Mouse (Mus musculus): ENCODE results near the gene Mnd1. TPM values are rescaled to one million over a fixed set of nuclear protein-coding genes. Genes with fewer than 3 reads are reported as not detected.
A peak's percentile ranks its signal among the peaks of the same experiment; 100 is the strongest.

Mnd1 gene
- polyA plus RNA-seq, 1 experiment from 2014 or later, result 13.6 TPM

GRCm38 (mm10) chr3:84077505-84077904 lies 78.1 kb downstream of the Mnd1 start:
- Histone ChIP-seq H3K9ac (ENCODE audit: low read length) (no peak overlapping the region), H3K9me3 (ENCODE audit: control insufficient read depth, low read length) (peaks cover 3% of the 10 kb centered on the region; the same call in 1 of the 2 replicates), H3K4me1 (replicated peaks; ENCODE audit: control insufficient read depth, insufficient read depth, low read length) (no peaks in the 10 kb centered on the region), H3K27me3 (replicated peaks; ENCODE audit: control insufficient read depth, insufficient read depth, low read length) (no peaks in the 10 kb centered on the region), H3K4me3 (ENCODE audit: low read depth, low read length) (no peak overlapping the region), H3K36me3 (ENCODE audit: control insufficient read depth, insufficient read depth, low read length) (no peaks in the 10 kb centered on the region), H3K4me2 (ENCODE audit: low read length) (no peak overlapping the region), H3K27ac (ENCODE audit: low read depth) (no peak overlapping the region)
- DNase-seq (ENCODE audit: low spot score) (no peak), ATAC-seq (replicated peaks; ENCODE audit: low FRiP score, low TSS enrichment, low read depth) (no peak)
- WGBS, result 88% methylated on average over 4 of the region's 4 CpGs

- WGBS, result 76% methylated on average over 13 of the region's 13 CpGs
- Histone ChIP-seq H3K4me2 (ENCODE audit: low read length) (no peak overlapping the region), H3K27me3 (replicated peaks; ENCODE audit: control insufficient read depth, insufficient read depth, low read length) (no peaks in the 10 kb centered on the region), H3K9me3 (ENCODE audit: control insufficient read depth, low read length) (no peaks in the 10 kb centered on the region; the same call in 1 of the 2 replicates), H3K9ac (ENCODE audit: low read length) (no peak overlapping the region), H3K4me1 (replicated peaks; ENCODE audit: control insufficient read depth, insufficient read depth, low read length) (no peaks in the 10 kb centered on the region), H3K36me3 (ENCODE audit: control insufficient read depth, insufficient read depth, low read length) (no peaks in the 10 kb centered on the region), H3K4me3 (ENCODE audit: low read depth, low read length) (no peak overlapping the region), H3K27ac (ENCODE audit: low read depth) (no peak overlapping the region)
- no peak for DNase-seq (ENCODE audit: low spot score)
- no peak for ATAC-seq (replicated peaks; ENCODE audit: low FRiP score, low TSS enrichment, low read depth)
Observed at GRCm38 (mm10) chr3:84076543-84077332, 78.8 kb downstream of the Mnd1 start.

- Histone ChIP-seq H3K4me1 (replicated peaks; ENCODE audit: control insufficient read depth, insufficient read depth, low read length) (no peaks in the 10 kb centered on the region), H3K4me2 (ENCODE audit: low read length) (no peak overlapping the region), H3K36me3 (ENCODE audit: control insufficient read depth, insufficient read depth, low read length) (no peaks in the 10 kb centered on the region), H3K27ac (ENCODE audit: low read depth) (peak overlapping the region; percentile 59; the same call in 1 of the 2 replicates), H3K9ac (ENCODE audit: low read length) (no peak overlapping the region), H3K9me3 (ENCODE audit: control insufficient read depth, low read length) (no peaks in the 10 kb centered on the region; the same call in 1 of the 2 replicates), H3K4me3 (ENCODE audit: low read depth, low read length) (no peak overlapping the region), H3K27me3 (replicated peaks; ENCODE audit: control insufficient read depth, insufficient read depth, low read length) (no peaks in the 10 kb centered on the region)
- WGBS, result 53% methylated on average over 4 of the region's 4 CpGs
- ATAC-seq (replicated peaks; ENCODE audit: low FRiP score, low TSS enrichment, low read depth), result no peak
- no peak for DNase-seq (ENCODE audit: low spot score)
Observed at GRCm38 (mm10) chr3:84075516-84075915, 80.1 kb downstream of the Mnd1 start.

GRCm38 (mm10) chr3:84074777-84075176 lies 80.8 kb downstream of the Mnd1 start:
- Histone ChIP-seq H3K36me3 (ENCODE audit: control insufficient read depth, insufficient read depth, low read length) (no peaks in the 10 kb centered on the region), H3K9ac (ENCODE audit: low read length) (no peak overlapping the region), H3K27ac (ENCODE audit: low read depth) (peak overlapping the region; percentile 59; the same call in 1 of the 2 replicates), H3K27me3 (replicated peaks; ENCODE audit: control insufficient read depth, insufficient read depth, low read length) (no peaks in the 10 kb centered on the region), H3K4me2 (ENCODE audit: low read length) (no peak overlapping the region), H3K9me3 (ENCODE audit: control insufficient read depth, low read length) (no peaks in the 10 kb centered on the region; the same call in 1 of the 2 replicates), H3K4me3 (ENCODE audit: low read depth, low read length) (no peak overlapping the region), H3K4me1 (replicated peaks; ENCODE audit: control insufficient read depth, insufficient read depth, low read length) (no peaks in the 10 kb centered on the region)
- ATAC-seq (replicated peaks; ENCODE audit: low FRiP score, low TSS enrichment, low read depth), result no peak
- 81% methylated on average over 2 of the region's 2 CpGs for WGBS
- no peak for DNase-seq (ENCODE audit: low spot score)

- Histone ChIP-seq H3K9ac (ENCODE audit: low read length) (no peak overlapping the region), H3K4me2 (ENCODE audit: low read length) (no peak overlapping the region), H3K27ac (ENCODE audit: low read depth) (no peak overlapping the region), H3K9me3 (ENCODE audit: control insufficient read depth, low read length) (no peaks in the 10 kb centered on the region), H3K27me3 (replicated peaks; ENCODE audit: control insufficient read depth, insufficient read depth, low read length) (no peaks in the 10 kb centered on the region), H3K4me3 (ENCODE audit: low read depth, low read length) (no peak overlapping the region), H3K36me3 (ENCODE audit: control insufficient read depth, insufficient read depth, low read length) (no peaks in the 10 kb centered on the region), H3K4me1 (replicated peaks; ENCODE audit: control insufficient read depth, insufficient read depth, low read length) (no peaks in the 10 kb centered on the region)
- ATAC-seq (replicated peaks; ENCODE audit: low FRiP score, low TSS enrichment, low read depth), result no peak
- no peak for DNase-seq (ENCODE audit: low spot score)
- 13% methylated on average over 2 of the region's 2 CpGs for WGBS
Observed at GRCm38 (mm10) chr3:84071641-84072040, 83.9 kb downstream of the Mnd1 start.

GRCm38 (mm10) chr3:84070811-84071210 lies 84.8 kb downstream of the Mnd1 start:
- WGBS, result 85% methylated on average over 8 of the region's 8 CpGs
- H3K4me1 ChIP-seq (replicated peaks; ENCODE audit: control insufficient read depth, insufficient read depth, low read length), result no peaks in the 10 kb centered on the region
- H3K9ac ChIP-seq (ENCODE audit: low read length), result no peak overlapping the region
- no peak overlapping the region for H3K27ac ChIP-seq (ENCODE audit: low read depth)
- H3K4me3 ChIP-seq (ENCODE audit: low read depth, low read length), result no peak overlapping the region
- H3K36me3 ChIP-seq (ENCODE audit: control insufficient read depth, insufficient read depth, low read length), result no peaks in the 10 kb centered on the region
- H3K9me3 ChIP-seq (ENCODE audit: control insufficient read depth, low read length), result no peaks in the 10 kb centered on the region
- ATAC-seq (replicated peaks; ENCODE audit: low FRiP score, low TSS enrichment, low read depth) (no peak), DNase-seq (ENCODE audit: low spot score) (no peak)
- no peak overlapping the region for H3K4me2 ChIP-seq (ENCODE audit: low read length)
- no peaks in the 10 kb centered on the region for H3K27me3 ChIP-seq (replicated peaks; ENCODE audit: control insufficient read depth, insufficient read depth, low read length)

- no peaks in the 10 kb centered on the region for H3K36me3 ChIP-seq (ENCODE audit: control insufficient read depth, insufficient read depth, low read length)
- H3K9me3 ChIP-seq (ENCODE audit: control insufficient read depth, low read length), result no peaks in the 10 kb centered on the region
- H3K27me3 ChIP-seq (replicated peaks; ENCODE audit: control insufficient read depth, insufficient read depth, low read length), result no peaks in the 10 kb centered on the region
- H3K9ac ChIP-seq (ENCODE audit: low read length), result no peak overlapping the region
- no peak for DNase-seq (ENCODE audit: low spot score)
- no peak overlapping the region for H3K27ac ChIP-seq (ENCODE audit: low read depth)
- no peak overlapping the region for H3K4me2 ChIP-seq (ENCODE audit: low read length)
- ATAC-seq (replicated peaks; ENCODE audit: low FRiP score, low TSS enrichment, low read depth), result no peak
- H3K4me3 ChIP-seq (ENCODE audit: low read depth, low read length), result no peak overlapping the region
- H3K4me1 ChIP-seq (replicated peaks; ENCODE audit: control insufficient read depth, insufficient read depth, low read length), result no peaks in the 10 kb centered on the region
- WGBS, result 83% methylated on average over 13 of the region's 13 CpGs
Observed at GRCm38 (mm10) chr3:84068831-84069709, 86.5 kb downstream of the Mnd1 start.

GRCm38 (mm10) chr3:84065825-84066224 lies 89.8 kb downstream of the Mnd1 start:
- Histone ChIP-seq H3K9ac (ENCODE audit: low read length) (no peak overlapping the region), H3K9me3 (ENCODE audit: control insufficient read depth, low read length) (no peaks in the 10 kb centered on the region), H3K4me1 (replicated peaks; ENCODE audit: control insufficient read depth, insufficient read depth, low read length) (no peaks in the 10 kb centered on the region), H3K36me3 (ENCODE audit: control insufficient read depth, insufficient read depth, low read length) (no peaks in the 10 kb centered on the region), H3K4me2 (ENCODE audit: low read length) (no peak overlapping the region), H3K27me3 (replicated peaks; ENCODE audit: control insufficient read depth, insufficient read depth, low read length) (no peaks in the 10 kb centered on the region), H3K27ac (ENCODE audit: low read depth) (no peak overlapping the region), H3K4me3 (ENCODE audit: low read depth, low read length) (no peak overlapping the region)
- no peak for ATAC-seq (replicated peaks; ENCODE audit: low FRiP score, low TSS enrichment, low read depth)
- WGBS, result 64% methylated on average over 4 of the region's 4 CpGs
- DNase-seq (ENCODE audit: low spot score), result no peak

All from intestine, embryonic 14.5 days (tissue).